Mouse (Mus musculus) erythroblast, embryonic 14.5 days (primary cell): ENCODE measurements around the gene Nasp. TPM values are rescaled to one million over a fixed set of nuclear protein-coding genes. Genes with fewer than 3 reads are reported as not detected.

Source experiments
- H3K27me3 ChIP-seq: 2 replicates; pipeline ENCODE4 v1.6.1; 2012; ENCODE audit warnings: inconsistent platforms; ENCODE audit not compliant: control insufficient read depth
- H3K36me3 ChIP-seq: 2 replicates; pipeline ENCODE4 v1.6.1; 2012; ENCODE audit warnings: mild to moderate bottlenecking, inconsistent platforms; ENCODE audit not compliant: control insufficient read depth
- H3K4me1 ChIP-seq: 2 replicates; pipeline ENCODE4 v1.6.1; 2012; ENCODE audit warnings: inconsistent platforms; ENCODE audit not compliant: control insufficient read depth
- H3K4me3 ChIP-seq: replicated peaks from 2 replicates; pipeline ENCODE3; 2012; ENCODE audit warnings: moderate library complexity, mild to moderate bottlenecking, inconsistent platforms
- H3K9me3 ChIP-seq: 2 replicates; pipeline ENCODE4 v1.6.1; 2012; ENCODE audit warnings: low read length, inconsistent platforms, mixed read lengths; ENCODE audit not compliant: control insufficient read depth
- GATA1 ChIP-seq: IDR thresholded peaks from 2 replicates; pipeline ENCODE4 v1.6.1; 2012; ENCODE audit warnings: low read length, inconsistent platforms, mixed read lengths
- TAL1 ChIP-seq: IDR thresholded peaks from 3 replicates; pipeline ENCODE4 v1.6.1; 2012; ENCODE audit warnings: low read length, inconsistent platforms, mixed read lengths
- polyA plus RNA-seq: library from polyadenylated mRNA; stranded (reverse); fragments of >175 nt; gene quantifications from 2 replicates; pipeline ENCODE4 v1.2.3, GENCODE M21; 2012

The Nasp gene
- polyA plus RNA-seq, 1 experiment = 1.6 TPM

- H3K9me3 ChIP-seq = no peaks in the 10 kb centered on the region
- TF ChIP-seq TAL1 (no peak), GATA1 (no peak)
These were observed 31.7 kb upstream of the Nasp start for GRCm38 (mm10) chr4:116659474-116659873.

GRCm38 (mm10) chr4:116657971-116658370, 30.2 kb upstream of the Nasp start:
- H3K36me3 ChIP-seq = no peaks in the 10 kb centered on the region
- H3K4me1 ChIP-seq = peaks cover 7% of the 10 kb centered on the region
- H3K4me3 ChIP-seq = no peak overlapping the region
- TF ChIP-seq TAL1 (no peak), GATA1 (no peak)
- no peaks in the 10 kb centered on the region for H3K27me3 ChIP-seq
- H3K9me3 ChIP-seq = no peaks in the 10 kb centered on the region

More at GRCm38 (mm10) chr4:116659474-116659873, 31.7 kb upstream of the Nasp start:
- Histone ChIP-seq H3K36me3 (no peaks in the 10 kb centered on the region), H3K4me1 (peaks cover 7% of the 10 kb centered on the region), H3K27me3 (no peaks in the 10 kb centered on the region), H3K4me3 (no peak overlapping the region)

DNA sequence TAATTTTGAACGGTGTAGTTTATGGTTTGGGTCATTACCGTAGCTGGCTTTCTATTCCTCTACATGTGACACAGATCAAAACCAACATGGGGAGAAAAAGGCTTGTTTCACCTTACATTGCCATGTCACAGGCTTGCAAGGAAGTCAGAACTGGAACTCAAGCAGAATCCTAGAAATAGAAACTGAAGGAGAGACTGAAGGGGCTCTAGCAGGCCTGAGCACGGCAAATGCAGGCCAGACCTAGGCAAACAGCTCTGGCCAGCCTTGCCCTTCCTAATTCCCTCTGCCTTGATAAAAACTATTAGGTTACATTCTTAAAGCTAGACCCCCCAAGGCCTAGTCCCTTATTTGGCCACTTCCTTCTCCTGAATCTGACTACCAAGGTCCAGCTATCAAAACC, 27.9 kb upstream of the Nasp start:
- Histone ChIP-seq H3K4me3 (no peak overlapping the region), H3K27me3 (no peaks in the 10 kb centered on the region), H3K36me3 (no peaks in the 10 kb centered on the region), H3K9me3 (no peaks in the 10 kb centered on the region), H3K4me1 (peaks cover 16% of the 10 kb centered on the region)
- no peak for TF ChIP-seq TAL1
- no peak for TF ChIP-seq GATA1

- Histone ChIP-seq H3K27me3 (no peaks in the 10 kb centered on the region), H3K9me3 (no peaks in the 10 kb centered on the region), H3K4me1 (peaks cover 22% of the 10 kb centered on the region), H3K4me3 (no peak overlapping the region), H3K36me3 (no peaks in the 10 kb centered on the region)
- TF ChIP-seq GATA1 (no peak), TAL1 (no peak)
These were observed 27.4 kb upstream of the Nasp start for GRCm38 (mm10) chr4:116655100-116655499.

GRCm38 (mm10) chr4:116653228-116653627, 25.5 kb upstream of the Nasp start:
- H3K27me3 ChIP-seq = no peaks in the 10 kb centered on the region
- H3K4me1 ChIP-seq = peaks cover 31% of the 10 kb centered on the region
- H3K9me3 ChIP-seq = no peaks in the 10 kb centered on the region
- peaks cover 2% of the 10 kb centered on the region; the same call in 1 of the 2 replicates for H3K36me3 ChIP-seq
- H3K4me3 ChIP-seq = no peak overlapping the region
- TF ChIP-seq TAL1 (no peak), GATA1 (no peak)

DNA sequence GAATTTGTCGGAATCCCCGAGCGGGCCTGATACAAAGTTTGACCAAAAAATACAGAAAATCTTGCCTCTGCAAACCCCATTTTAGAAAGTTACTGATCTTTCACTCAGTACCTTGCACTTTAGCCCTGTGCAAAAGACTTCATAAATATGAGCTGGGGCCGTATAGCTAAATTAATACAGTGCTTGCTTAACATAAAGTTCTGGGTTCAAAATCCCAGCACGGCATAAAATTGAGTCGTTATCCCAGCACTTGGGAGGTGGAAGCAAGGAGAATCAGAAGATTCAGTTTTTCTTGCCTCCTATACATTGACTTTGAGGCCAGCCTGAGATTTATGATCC, 24.0 kb upstream of the Nasp start:
- Histone ChIP-seq H3K4me3 (peak overlapping the region; percentile 68), H3K27me3 (no peaks in the 10 kb centered on the region), H3K9me3 (no peaks in the 10 kb centered on the region), H3K4me1 (peaks cover 36% of the 10 kb centered on the region), H3K36me3 (peaks cover 13% of the 10 kb centered on the region)
- TF ChIP-seq TAL1 (no peak), GATA1 (no peak)

GRCm38 (mm10) chr4:116650924-116651796, 23.4 kb upstream of the Nasp start, which contains the start of gene Akr1a1:
Akr1a1 (minus strand) TSS chr4:116651680.
- peak within 1 kb of the TSS; percentile 68 for H3K4me3 ChIP-seq
- H3K36me3 ChIP-seq = peaks cover 19% of the 10 kb centered on the region
- no peaks in the 10 kb centered on the region for H3K27me3 ChIP-seq
- H3K4me1 ChIP-seq = peaks cover 38% of the 10 kb centered on the region
- no peaks in the 10 kb centered on the region for H3K9me3 ChIP-seq
- TF ChIP-seq TAL1 (no peak), GATA1 (no peak)

DNA sequence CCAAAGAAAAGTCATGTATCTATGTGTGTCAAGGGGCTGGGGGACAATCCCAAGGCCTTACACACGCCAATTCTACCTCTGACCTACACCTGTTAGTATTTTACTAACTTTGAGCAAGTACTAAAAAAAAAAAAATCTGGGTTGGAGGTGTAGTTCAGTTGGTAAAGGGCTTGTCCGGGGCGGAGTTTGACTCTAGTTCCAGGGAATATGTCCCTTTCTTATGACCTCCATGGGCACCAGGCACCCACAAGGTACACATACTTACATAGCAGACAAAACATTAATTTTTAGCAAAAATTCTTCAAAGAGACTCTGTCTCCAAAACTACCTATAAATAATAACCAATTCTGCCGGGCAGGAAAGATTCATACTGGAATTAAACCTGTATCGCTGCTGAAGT, 22.6 kb upstream of the Nasp start:
- Histone ChIP-seq H3K9me3 (no peaks in the 10 kb centered on the region), H3K4me3 (peak overlapping the region; percentile 68), H3K4me1 (peaks cover 38% of the 10 kb centered on the region), H3K36me3 (peaks cover 23% of the 10 kb centered on the region), H3K27me3 (no peaks in the 10 kb centered on the region)
- TF ChIP-seq TAL1 = no peak
- no peak for TF ChIP-seq GATA1

DNA sequence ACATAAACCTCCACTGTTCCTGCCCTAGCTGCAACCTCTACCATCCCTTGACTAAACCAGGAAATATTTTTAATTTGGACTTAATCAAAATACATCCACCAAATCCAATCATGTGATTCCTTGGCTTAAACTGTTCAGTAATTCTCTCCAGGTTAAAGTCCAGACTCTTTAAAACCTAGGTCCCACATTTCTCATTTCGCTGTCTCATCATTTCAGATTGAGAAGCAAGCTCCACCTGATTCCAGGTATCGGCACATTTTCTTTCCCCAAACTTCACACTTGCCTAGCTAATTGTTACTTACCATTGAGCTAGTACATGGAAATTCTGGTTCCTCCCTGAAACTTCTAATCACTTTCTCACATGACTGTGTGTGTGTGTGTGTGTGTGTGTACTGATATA, 21.7 kb upstream of the Nasp start:
- H3K4me3 ChIP-seq = peak overlapping the region; percentile 26
- TF ChIP-seq TAL1 (no peak), GATA1 (no peak)
- H3K27me3 ChIP-seq = no peaks in the 10 kb centered on the region
- peaks cover 34% of the 10 kb centered on the region for H3K4me1 ChIP-seq
- no peaks in the 10 kb centered on the region for H3K9me3 ChIP-seq
- peaks cover 28% of the 10 kb centered on the region for H3K36me3 ChIP-seq
